Mouse (Mus musculus) kidney, embryonic 16.5 days (tissue): ENCODE measurements at regions not wholly inside any gene's neighbourhood (a gene's known extent, or its start where the extent isn't known, plus 50 kb on each side); places are given as distances from the start of the nearest gene placed in this dataset.
"Not testable (repeated sequence)": the region's sequence is repeated elsewhere in the genome, so short reads cannot be mapped to it uniquely, and the experiment has no call there.

Source experiments
- ATAC-seq: fragments of 200-750 bp; cut with Nextera tagmentation; 2 replicates; pipeline ENCODE4 v1.8.0; 2017; ENCODE audit warnings: moderate TSS enrichment; ENCODE audit not compliant: low FRiP score, low TSS enrichment
- H3K27ac ChIP-seq: fragments of 300-500 bp; sonication (generic); 2 replicates; pipeline ENCODE4 v1.5.1; 2014; ENCODE audit warnings: low read length
- H3K27me3 ChIP-seq: fragments of 300-500 bp; sonication (generic); 2 replicates; pipeline ENCODE4 v1.6.1; 2014; ENCODE audit warnings: low read length, control low read depth, mixed read lengths; ENCODE audit not compliant: insufficient read depth
- H3K36me3 ChIP-seq: fragments of 300-500 bp; sonication (generic); 2 replicates; pipeline ENCODE4 v1.6.1; 2014; ENCODE audit warnings: low read length, control low read depth, mixed read lengths; ENCODE audit not compliant: insufficient read depth
- H3K4me1 ChIP-seq: fragments of 300-500 bp; sonication (generic); 2 replicates; pipeline ENCODE4 v1.6.1; 2014; ENCODE audit warnings: low read length, control low read depth, mixed read lengths; ENCODE audit not compliant: insufficient read depth
- H3K4me2 ChIP-seq: fragments of 300-500 bp; sonication (generic); replicated peaks from 2 replicates; pipeline ENCODE4 v1.6.1; 2014; ENCODE audit warnings: low read depth, low read length
- H3K4me3 ChIP-seq: fragments of 300-500 bp; sonication (generic); 2 replicates; pipeline ENCODE4 v1.5.1; 2014; ENCODE audit warnings: mild to moderate bottlenecking, low read length
- H3K9ac ChIP-seq: fragments of 300-500 bp; sonication (generic); replicated peaks from 2 replicates; pipeline ENCODE4 v1.6.1; 2014; ENCODE audit warnings: low read length
- H3K9me3 ChIP-seq: fragments of 300-500 bp; sonication (generic); 2 replicates; pipeline ENCODE4 v1.6.1; 2016; ENCODE audit warnings: low read length, control low read depth
- WGBS: fragments of 180-500 bp; shearing (Covaris S2); extraction: QIAGEN DNeasy Blood & Tissue Kit; methylation state at CpG from one replicate; pipeline ENCODE4 v1.1.7; 2014; 5-methylcytosine and 5-hydroxymethylcytosine counted together

DNA sequence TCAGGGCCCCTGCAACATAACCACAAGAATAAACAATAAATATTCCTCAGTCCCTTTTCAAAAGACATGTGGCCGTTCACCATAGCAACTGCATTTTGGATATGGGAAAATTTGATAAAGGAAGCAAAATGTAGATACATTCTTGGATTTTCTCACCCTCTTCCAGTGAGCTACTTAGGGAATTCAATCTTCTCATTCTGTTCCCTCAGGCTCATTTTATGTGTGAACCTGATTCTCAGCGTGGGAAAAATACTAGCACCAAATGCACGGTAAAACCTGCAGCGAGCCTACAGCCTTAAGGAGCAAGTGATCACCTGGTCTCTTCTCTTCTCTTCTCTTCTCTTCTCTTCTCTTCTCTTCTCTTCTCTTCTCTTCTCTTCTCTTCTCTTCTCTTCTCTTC is 322.5 kb upstream of the Cwc22 start:
- ATAC-seq: no peak
- H3K36me3 ChIP-seq: no peaks in the 10 kb centered on the region
- H3K27ac ChIP-seq: no peak overlapping the region
- H3K4me2 ChIP-seq: no peak overlapping the region
- H3K27me3 ChIP-seq: no peaks in the 10 kb centered on the region
- no peak overlapping the region for H3K9ac ChIP-seq
- WGBS: 81% methylated on average over 4 of the region's 4 CpGs
- H3K4me3 ChIP-seq: no peak overlapping the region
- no peaks in the 10 kb centered on the region for H3K4me1 ChIP-seq
- no peaks in the 10 kb centered on the region for H3K9me3 ChIP-seq

DNA sequence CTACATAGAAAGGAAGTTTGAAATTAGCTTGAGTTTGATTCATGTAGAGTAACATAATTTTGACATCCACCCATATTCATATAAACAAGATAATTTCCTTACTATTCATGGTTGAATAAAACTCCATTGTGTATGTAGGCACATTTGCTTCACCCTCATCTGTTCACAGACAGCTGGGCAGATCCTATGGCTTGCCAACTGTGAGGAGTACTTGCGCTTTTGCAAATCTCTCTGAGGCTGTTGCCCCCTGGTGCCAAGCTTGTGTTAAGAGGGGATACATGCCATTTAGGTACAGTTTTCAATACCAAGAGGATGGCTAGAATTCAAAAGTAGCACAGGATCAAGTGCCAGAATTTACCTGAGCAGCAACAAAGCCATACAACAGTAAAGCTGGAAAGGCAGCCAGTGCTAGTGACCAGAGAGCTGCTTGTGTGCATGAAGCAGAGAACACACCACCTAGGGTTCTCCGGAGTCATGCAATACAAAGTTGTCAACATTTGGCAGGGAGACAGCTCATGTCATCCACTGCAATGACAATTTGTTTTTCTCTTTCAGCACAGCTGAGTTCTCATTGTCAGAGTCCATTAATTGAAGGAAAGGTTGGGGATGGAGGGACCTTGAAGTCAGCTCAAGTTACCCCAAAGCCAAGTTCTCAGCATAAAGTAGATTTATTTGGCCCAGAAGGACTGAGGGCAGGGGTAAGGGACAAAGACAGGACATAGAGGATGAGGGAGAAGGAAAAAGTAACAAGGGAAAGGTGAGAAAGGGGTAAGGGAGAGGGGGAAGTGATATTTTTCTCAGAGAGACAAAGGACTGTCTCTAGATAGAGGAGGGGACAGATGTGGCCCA is 321.6 kb upstream of the Cwc22 start:
- Histone ChIP-seq H3K9me3 (no peaks in the 10 kb centered on the region), H3K4me2 (no peak overlapping the region), H3K36me3 (no peaks in the 10 kb centered on the region), H3K4me1 (no peaks in the 10 kb centered on the region), H3K27ac (no peak overlapping the region), H3K9ac (no peak overlapping the region), H3K4me3 (no peak overlapping the region), H3K27me3 (no peaks in the 10 kb centered on the region)
- peak; percentile 82 for ATAC-seq
- WGBS: 62% methylated on average over 2 of the region's 2 CpGs

DNA sequence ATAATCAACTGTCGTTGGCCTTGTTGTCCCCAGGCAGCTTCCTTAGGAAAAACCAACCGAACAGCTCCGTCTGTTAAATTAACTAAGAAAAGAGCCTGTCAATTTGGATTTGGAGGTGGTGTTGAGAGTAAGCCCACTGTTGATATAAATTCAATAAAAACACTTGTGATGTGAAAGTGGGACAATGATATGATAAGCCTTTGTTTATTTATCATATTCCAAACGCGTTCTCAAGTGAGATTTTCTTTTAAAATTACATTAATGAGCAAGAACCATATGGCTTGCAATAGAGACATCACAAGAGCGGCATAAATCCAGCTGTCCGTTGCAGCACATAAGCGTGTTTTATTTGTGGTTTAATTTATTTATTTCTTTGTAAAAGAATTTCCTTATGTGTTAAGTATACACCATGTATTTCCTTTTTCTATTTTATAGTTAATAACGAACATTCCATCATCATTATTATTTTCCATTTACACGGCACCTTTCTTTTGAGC is 307.5 kb upstream of the Cwc22 start:
- Histone ChIP-seq H3K9me3 (no peaks in the 10 kb centered on the region), H3K4me1 (no peaks in the 10 kb centered on the region), H3K36me3 (no peaks in the 10 kb centered on the region), H3K9ac (no peak overlapping the region), H3K27me3 (no peaks in the 10 kb centered on the region), H3K4me2 (no peak overlapping the region), H3K27ac (no peak overlapping the region), H3K4me3 (no peak overlapping the region)
- WGBS: 62% methylated on average over 10 of the region's 10 CpGs
- no peak for ATAC-seq

DNA sequence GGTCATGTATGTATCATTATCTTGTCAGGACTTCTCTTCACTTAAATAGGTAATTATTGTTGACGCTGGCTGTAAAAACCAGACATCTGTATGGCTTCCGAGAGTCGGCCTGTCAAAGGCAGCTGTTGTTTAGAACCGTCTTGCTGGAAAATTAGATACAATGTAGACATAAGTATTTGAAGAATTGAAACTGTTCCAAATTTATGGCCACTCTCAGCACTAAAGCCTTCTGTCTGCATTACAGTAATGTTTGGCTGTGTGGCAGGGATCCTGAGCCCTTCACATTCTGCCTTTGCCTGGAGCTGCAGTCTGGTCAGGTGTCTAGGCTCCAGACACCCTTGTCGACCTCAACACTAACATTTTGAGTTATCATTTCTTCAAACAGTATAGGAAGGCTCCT is 300.2 kb upstream of the Cwc22 start:
- no peaks in the 10 kb centered on the region for H3K9me3 ChIP-seq

DNA sequence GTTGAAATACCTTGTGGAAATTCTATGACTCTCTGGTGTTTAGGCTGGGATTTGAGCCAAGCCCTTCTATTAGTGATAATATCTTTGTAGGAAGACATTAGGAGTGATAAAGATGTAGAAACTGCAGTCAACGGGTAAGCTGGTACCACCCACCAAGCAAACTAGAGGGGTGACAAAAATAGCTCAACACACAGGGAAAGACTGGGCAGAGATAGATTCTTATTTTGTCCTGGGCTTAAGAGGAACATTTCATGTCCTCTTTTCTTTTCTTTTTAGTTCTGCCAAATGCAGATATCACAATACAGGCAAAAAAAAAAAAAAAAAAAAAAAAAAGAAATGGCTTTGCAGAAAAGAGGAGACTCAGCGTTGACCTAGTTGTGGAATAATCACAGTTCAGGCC is 294.1 kb upstream of the Cwc22 start:
- no peak overlapping the region for H3K4me2 ChIP-seq
- no peak overlapping the region for H3K9ac ChIP-seq
- H3K9me3 ChIP-seq: no peaks in the 10 kb centered on the region
- no peaks in the 10 kb centered on the region for H3K27me3 ChIP-seq
- no peak overlapping the region for H3K27ac ChIP-seq
- H3K4me1 ChIP-seq: no peaks in the 10 kb centered on the region
- no peaks in the 10 kb centered on the region for H3K36me3 ChIP-seq
- no peak overlapping the region for H3K4me3 ChIP-seq
- ATAC-seq: no peak
- WGBS: 57% methylated on average over 2 of the region's 2 CpGs

More for the DNA sequence above, 300.2 kb upstream of the Cwc22 start:
- Histone ChIP-seq H3K4me2 (no peak overlapping the region), H3K27ac (no peak overlapping the region), H3K9ac (no peak overlapping the region), H3K36me3 (no peaks in the 10 kb centered on the region), H3K4me3 (no peak overlapping the region), H3K27me3 (no peaks in the 10 kb centered on the region), H3K4me1 (no peaks in the 10 kb centered on the region)
- ATAC-seq: no peak
- 61% methylated on average over 5 of the region's 5 CpGs for WGBS

DNA sequence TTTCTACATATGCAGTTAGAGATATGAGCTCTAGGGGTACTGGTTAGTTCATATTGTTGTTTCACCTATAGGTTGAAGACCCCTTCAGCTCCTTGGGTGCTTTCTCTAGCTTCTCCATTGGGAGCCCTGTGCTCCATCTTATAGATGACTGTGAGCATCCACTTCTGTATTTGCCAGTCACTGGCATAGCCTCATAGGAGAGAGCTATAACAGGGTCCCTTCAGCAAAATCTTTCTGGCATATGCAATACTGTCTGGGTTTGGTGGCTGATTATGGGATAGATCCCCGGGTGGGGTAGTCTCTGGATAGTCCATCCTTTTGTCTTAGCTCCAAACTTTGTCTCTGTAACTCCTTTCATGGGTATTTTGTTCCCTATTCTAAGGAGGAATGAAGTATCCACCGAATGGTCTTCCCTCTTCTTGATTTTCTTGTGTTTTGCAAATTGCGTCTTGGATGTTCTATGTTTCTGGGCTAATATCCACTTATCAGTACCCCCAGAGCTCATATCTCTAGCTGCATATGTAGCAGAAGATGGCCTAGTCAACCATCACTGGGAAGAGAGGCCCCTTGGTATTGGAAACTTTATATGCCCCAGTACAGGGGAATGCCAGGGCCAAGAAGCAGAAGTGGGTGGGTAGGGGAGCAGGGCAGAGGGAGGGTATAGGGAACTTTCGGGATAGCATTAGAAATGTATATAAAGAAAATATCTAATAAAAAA is 279.4 kb upstream of the Cwc22 start:
- H3K4me3 ChIP-seq, H3K27me3 ChIP-seq, H3K27ac ChIP-seq, H3K9ac ChIP-seq, H3K4me1 ChIP-seq, ATAC-seq, H3K36me3 ChIP-seq, H3K9me3 ChIP-seq, H3K4me2 ChIP-seq: not testable (repeated sequence)
- 92% methylated on average over 4 of the region's 4 CpGs for WGBS

DNA sequence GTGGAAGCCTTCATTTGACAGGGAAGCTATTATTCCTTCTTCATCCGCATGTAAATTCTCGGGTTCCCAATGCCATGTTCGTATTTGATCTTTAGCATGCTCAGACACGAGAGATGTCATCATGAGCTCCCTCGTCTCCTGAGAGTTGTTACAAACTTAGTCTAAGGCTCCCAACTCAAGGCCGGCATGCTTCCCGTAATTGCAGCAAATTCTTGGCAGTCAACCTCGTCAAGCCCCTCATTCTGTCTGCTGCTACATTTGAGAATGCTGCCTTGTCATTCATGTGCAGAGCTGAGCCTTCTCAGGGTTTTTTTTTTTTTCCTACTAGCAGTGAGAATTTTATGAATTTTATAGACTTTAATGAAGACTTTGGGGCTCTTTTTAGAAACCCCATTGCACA is 268.3 kb upstream of the Cwc22 start:
- Histone ChIP-seq H3K9ac (no peak overlapping the region), H3K9me3 (no peaks in the 10 kb centered on the region), H3K4me3 (no peak overlapping the region), H3K4me2 (no peak overlapping the region), H3K4me1 (no peaks in the 10 kb centered on the region), H3K36me3 (no peaks in the 10 kb centered on the region), H3K27ac (no peak overlapping the region), H3K27me3 (no peaks in the 10 kb centered on the region)
- no peak for ATAC-seq
- WGBS: 65% methylated on average over 8 of the region's 8 CpGs

DNA sequence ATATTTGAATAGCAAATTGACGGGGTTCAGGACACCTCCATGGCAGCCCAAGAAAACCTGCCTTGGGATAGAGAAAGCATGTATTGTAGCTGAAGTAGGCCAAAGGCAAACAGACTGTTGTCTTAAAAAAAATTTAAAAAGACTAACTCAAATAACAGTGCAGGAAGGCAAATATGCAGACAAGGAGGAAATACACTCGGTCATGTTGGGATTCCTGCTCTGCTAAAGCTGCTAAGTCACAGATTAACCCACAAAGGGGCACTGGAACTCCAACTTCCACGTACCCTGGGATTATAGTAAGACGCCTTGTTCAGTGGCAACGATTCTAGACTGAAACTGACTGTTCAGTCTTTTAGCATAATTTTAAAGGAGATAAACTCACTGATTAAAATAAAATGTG is 258.9 kb upstream of the Cwc22 start:
- H3K36me3 ChIP-seq: no peaks in the 10 kb centered on the region
- no peaks in the 10 kb centered on the region for H3K27me3 ChIP-seq
- WGBS: 74% methylated on average over 5 of the region's 5 CpGs
- H3K4me2 ChIP-seq: no peak overlapping the region
- no peak overlapping the region for H3K27ac ChIP-seq
- no peak overlapping the region for H3K4me3 ChIP-seq
- no peak overlapping the region for H3K9ac ChIP-seq
- no peaks in the 10 kb centered on the region for H3K4me1 ChIP-seq
- no peak for ATAC-seq
- H3K9me3 ChIP-seq: no peaks in the 10 kb centered on the region

DNA sequence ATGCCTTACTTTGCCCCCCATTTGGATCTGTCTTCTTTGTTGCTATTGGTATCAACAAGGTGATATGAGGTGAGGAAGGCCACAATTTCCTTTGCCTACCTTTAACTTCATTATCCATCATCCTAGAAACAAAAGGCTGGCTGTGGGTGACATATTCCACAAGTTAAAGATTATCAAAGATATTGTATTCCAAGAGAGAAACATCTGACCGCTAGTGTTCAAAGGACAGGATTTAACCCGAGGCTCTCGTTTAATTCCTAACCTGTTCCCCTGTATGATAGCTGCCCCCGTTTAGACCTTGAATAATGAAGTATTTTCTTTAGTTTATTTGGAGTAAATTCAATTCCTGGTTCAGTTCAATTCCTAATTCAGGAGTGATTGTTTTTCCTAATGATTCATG is 249.8 kb upstream of the Cwc22 start:
- ATAC-seq: no peak
- Histone ChIP-seq H3K4me1 (no peaks in the 10 kb centered on the region), H3K4me3 (no peak overlapping the region), H3K4me2 (no peak overlapping the region), H3K9me3 (no peaks in the 10 kb centered on the region), H3K36me3 (no peaks in the 10 kb centered on the region), H3K27ac (no peak overlapping the region), H3K9ac (no peak overlapping the region), H3K27me3 (no peaks in the 10 kb centered on the region)
- 78% methylated on average over 4 of the region's 4 CpGs for WGBS

DNA sequence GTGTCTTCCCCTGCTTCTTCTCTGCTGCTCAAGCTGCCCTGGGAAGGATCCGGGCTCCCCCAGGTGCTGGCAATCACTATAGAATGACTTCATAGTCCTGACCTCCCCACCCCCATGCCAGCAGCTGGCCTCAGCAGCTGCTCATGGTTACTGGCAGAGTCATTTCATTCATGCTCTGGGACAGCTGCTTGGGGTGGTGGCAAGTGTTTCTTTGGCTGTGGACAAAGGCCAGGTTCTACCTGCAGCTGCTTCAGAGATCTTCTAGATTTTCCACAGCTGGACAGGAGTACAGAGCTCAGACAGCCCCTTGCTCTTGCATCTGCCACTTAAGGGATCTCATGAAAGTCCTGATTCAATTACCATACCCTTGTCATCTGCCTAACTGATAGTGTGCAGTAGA is 243.4 kb upstream of the Cwc22 start:
- no peak for ATAC-seq
- no peak overlapping the region for H3K4me2 ChIP-seq
- H3K9me3 ChIP-seq: no peaks in the 10 kb centered on the region
- H3K36me3 ChIP-seq: no peaks in the 10 kb centered on the region
- H3K27me3 ChIP-seq: no peaks in the 10 kb centered on the region
- no peak overlapping the region for H3K27ac ChIP-seq
- no peak overlapping the region for H3K4me3 ChIP-seq
- H3K9ac ChIP-seq: no peak overlapping the region
- no peaks in the 10 kb centered on the region for H3K4me1 ChIP-seq
- WGBS: 5% methylated on average over 1 of the region's 1 CpGs
